Mouse (Mus musculus) urinary bladder, postnatal 4 days (tissue): Measurements from ENCODE around the gene Ssh2.

Experiments used
- DNase-seq, 2 experiments: peaks; one replicate each; pipeline ENCODE4 v3.0.0; 2021 to 2022; ENCODE audit warnings: low spot score in 2 of 2

Ssh2 gene

GRCm38 (mm10) chr11:77406329-77406728 lies 190.2 kb downstream of the Ssh2 start:
- DNase-seq, result no peak

GRCm38 (mm10) chr11:77409879-77410278 lies 193.8 kb downstream of the Ssh2 start:
- DNase-seq, result peak; percentile 26 to 59

GRCm38 (mm10) chr11:77411284-77411683 lies 195.2 kb downstream of the Ssh2 start:
- no peak for DNase-seq

- no peak for DNase-seq
Measured at GRCm38 (mm10) chr11:77414141-77414839, 198.2 kb downstream of the Ssh2 start.

GRCm38 (mm10) chr11:77416212-77417000 lies 200.3 kb downstream of the Ssh2 start:
- no peak for DNase-seq

- no peak for DNase-seq
Measured at GRCm38 (mm10) chr11:77418021-77418420, 201.9 kb downstream of the Ssh2 start.

GRCm38 (mm10) chr11:77423175-77423859 lies 207.2 kb downstream of the Ssh2 start:
- no peak for DNase-seq

GRCm38 (mm10) chr11:77428446-77428845 lies 212.4 kb downstream of the Ssh2 start:
- DNase-seq, result no peak

GRCm38 (mm10) chr11:77437026-77437425 lies 220.9 kb downstream of the Ssh2 start:
- DNase-seq, result no peak

GRCm38 (mm10) chr11:77440081-77440480 lies 224.0 kb downstream of the Ssh2 start:
- DNase-seq, result no peak

GRCm38 (mm10) chr11:77441020-77441419 lies 224.9 kb downstream of the Ssh2 start:
- DNase-seq, result no peak

GRCm38 (mm10) chr11:77442186-77443170 lies 226.4 kb downstream of the Ssh2 start:
- peak in 1 of 2 experiments; percentile 44 for DNase-seq

GRCm38 (mm10) chr11:77444939-77445338 lies 228.9 kb downstream of the Ssh2 start:
- DNase-seq, result no peak

GRCm38 (mm10) chr11:77446628-77447041 lies 230.5 kb downstream of the Ssh2 start:
- no peak for DNase-seq

- DNase-seq, result no peak
Measured at GRCm38 (mm10) chr11:77449224-77449623, 233.1 kb downstream of the Ssh2 start.

GRCm38 (mm10) chr11:77451670-77452069 lies 235.6 kb downstream of the Ssh2 start:
- no peak for DNase-seq

GRCm38 (mm10) chr11:77453388-77453787 lies 237.3 kb downstream of the Ssh2 start:
- no peak for DNase-seq

- peak in 1 of 2 experiments; percentile 10 for DNase-seq
Measured at GRCm38 (mm10) chr11:77455770-77456510, 239.9 kb downstream of the Ssh2 start.

- DNase-seq, result peak in 1 of 2 experiments; percentile 50
Measured at GRCm38 (mm10) chr11:77456866-77457265, 240.8 kb downstream of the Ssh2 start.

GRCm38 (mm10) chr11:77461856-77462255 lies 245.8 kb downstream of the Ssh2 start:
- no peak for DNase-seq
